Mouse (Mus musculus) liver, embryonic 16.5 days (tissue): ENCODE measurements at regions not wholly inside any gene's neighbourhood (a gene's known extent, or its start where the extent isn't known, plus 50 kb on each side); places are given as distances from the start of the nearest gene placed in this dataset.

Experiments used
- ATAC-seq: fragments of 200-750 bp; cut with Nextera tagmentation; 2 replicates; pipeline ENCODE4 v1.8.0; 2017; ENCODE audit warnings: low read depth, mild to moderate bottlenecking, moderate number of reproducible peaks, moderate library complexity
- H3K27ac ChIP-seq: fragments of 300-500 bp; sonication (generic); 2 replicates; pipeline ENCODE4 v1.5.1; 2014; ENCODE audit warnings: mild to moderate bottlenecking, low read length
- H3K27me3 ChIP-seq: fragments of 300-500 bp; sonication (generic); 2 replicates; pipeline ENCODE4 v1.6.1; 2014; ENCODE audit warnings: low read depth, low read length, mixed read lengths; ENCODE audit not compliant: control insufficient read depth, insufficient read depth
- H3K36me3 ChIP-seq: fragments of 300-500 bp; sonication (generic); 2 replicates; pipeline ENCODE4 v1.6.1; 2014; ENCODE audit warnings: mild to moderate bottlenecking; ENCODE audit not compliant: control insufficient read depth, insufficient read depth
- H3K4me1 ChIP-seq: fragments of 300-500 bp; sonication (generic); 2 replicates; pipeline ENCODE4 v1.6.1; 2014; ENCODE audit warnings: low read depth, low read length, mixed read lengths; ENCODE audit not compliant: control insufficient read depth
- H3K4me2 ChIP-seq: fragments of 300-500 bp; sonication (generic); 2 replicates; pipeline ENCODE4 v1.6.1; 2014; ENCODE audit warnings: low read depth, low read length, mixed read lengths
- H3K4me3 ChIP-seq: fragments of 300-500 bp; sonication (generic); 2 replicates; pipeline ENCODE4 v1.5.1; 2014; ENCODE audit warnings: low read depth, mild to moderate bottlenecking, low read length
- H3K9ac ChIP-seq: fragments of 300-500 bp; sonication (generic); 2 replicates; pipeline ENCODE4 v1.6.1; 2014; ENCODE audit warnings: low read depth, low read length
- H3K9me3 ChIP-seq: fragments of 300-500 bp; sonication (generic); replicated peaks from 2 replicates; pipeline ENCODE4 v1.6.1; 2016; ENCODE audit warnings: low read length; ENCODE audit not compliant: control insufficient read depth
- WGBS: fragments of 180-500 bp; shearing (Covaris S2); extraction: QIAGEN DNeasy Blood & Tissue Kit; methylation state at CpG from one replicate; pipeline ENCODE4 v1.1.7; 2014; ENCODE audit not compliant: insufficient replicate concordance; 5-methylcytosine and 5-hydroxymethylcytosine counted together

DNA sequence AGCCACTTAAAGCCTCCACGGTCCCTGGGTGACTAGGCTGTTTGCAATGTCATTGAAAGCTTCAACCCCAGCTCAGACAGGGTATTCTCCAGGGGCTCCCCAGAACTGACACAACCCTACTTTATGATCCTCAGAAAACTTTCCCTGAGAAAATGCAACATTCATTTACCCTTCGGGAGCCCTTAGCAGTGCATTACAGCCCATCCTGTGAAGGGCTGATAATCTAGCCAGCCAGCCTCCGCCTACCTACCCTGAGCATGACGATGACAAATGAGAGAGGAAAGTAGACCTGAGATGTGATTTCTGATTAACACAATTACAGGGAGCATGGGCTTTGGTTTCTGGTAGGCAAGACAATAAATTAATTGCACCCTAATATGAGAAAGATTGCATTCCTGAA lies 212.6 kb upstream of the Hs6st1 start:
- H3K4me3 ChIP-seq: no peak overlapping the region

DNA sequence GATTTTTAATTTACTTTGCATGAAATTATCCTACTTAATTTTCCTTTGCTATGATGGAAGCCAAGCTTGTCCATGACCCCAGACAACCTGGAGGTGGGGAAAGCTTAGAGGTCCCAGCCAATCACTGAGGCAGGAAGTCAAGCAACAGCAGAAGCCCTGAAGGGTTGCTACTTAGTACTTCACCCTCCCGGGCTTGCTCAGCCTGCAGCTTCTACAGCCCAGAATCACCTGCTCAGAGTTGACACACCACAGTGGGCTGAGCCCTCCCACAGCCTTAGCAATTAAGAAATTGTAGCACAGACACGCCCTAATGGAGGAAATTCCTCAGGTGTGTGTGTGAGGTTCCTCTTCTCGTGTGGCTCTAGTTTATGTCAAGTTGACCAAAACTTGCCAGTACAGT lies 209.9 kb upstream of the Hs6st1 start:
- 34% methylated on average over 3 of the region's 3 CpGs for WGBS
- no peaks in the 10 kb centered on the region for H3K4me1 ChIP-seq
- H3K36me3 ChIP-seq: no peaks in the 10 kb centered on the region
- H3K4me2 ChIP-seq: no peak overlapping the region
- H3K9me3 ChIP-seq: no peaks in the 10 kb centered on the region
- no peak overlapping the region for H3K27ac ChIP-seq
- no peak overlapping the region for H3K4me3 ChIP-seq
- H3K9ac ChIP-seq: no peak overlapping the region
- no peak for ATAC-seq
- no peaks in the 10 kb centered on the region for H3K27me3 ChIP-seq

More for the DNA sequence above, 212.6 kb upstream of the Hs6st1 start:
- no peaks in the 10 kb centered on the region for H3K27me3 ChIP-seq
- H3K9me3 ChIP-seq: no peaks in the 10 kb centered on the region
- no peak overlapping the region for H3K9ac ChIP-seq
- no peak overlapping the region for H3K4me2 ChIP-seq
- H3K27ac ChIP-seq: no peak overlapping the region
- WGBS: 46% methylated on average over 4 of the region's 4 CpGs
- no peaks in the 10 kb centered on the region for H3K4me1 ChIP-seq
- H3K36me3 ChIP-seq: no peaks in the 10 kb centered on the region
- no peak for ATAC-seq

DNA sequence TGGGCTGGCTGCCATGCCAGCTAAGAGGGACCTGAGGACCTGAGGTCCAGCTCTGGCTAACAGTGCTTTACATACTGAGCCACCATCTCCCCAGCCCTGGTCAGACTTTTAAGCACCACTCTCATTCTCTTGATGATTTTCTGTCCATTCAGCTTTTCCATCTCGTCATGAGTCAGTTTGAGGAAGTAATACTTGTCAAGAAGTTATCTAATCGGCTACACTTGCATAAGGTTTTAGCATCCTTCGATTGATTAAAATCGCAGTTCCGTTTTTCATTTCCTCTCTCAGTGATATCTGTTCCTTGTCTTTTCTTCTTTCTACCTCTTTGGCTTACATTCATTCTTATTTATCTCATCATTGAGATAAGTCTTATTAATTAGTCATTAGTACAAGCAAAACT lies 207.4 kb upstream of the Hs6st1 start:
- Histone ChIP-seq H3K36me3 (no peaks in the 10 kb centered on the region), H3K9me3 (no peaks in the 10 kb centered on the region), H3K4me3 (no peak overlapping the region), H3K27ac (no peak overlapping the region), H3K4me2 (no peak overlapping the region), H3K9ac (no peak overlapping the region), H3K4me1 (no peaks in the 10 kb centered on the region), H3K27me3 (no peaks in the 10 kb centered on the region)
- 20% methylated on average over 5 of the region's 5 CpGs for WGBS
- ATAC-seq: no peak

DNA sequence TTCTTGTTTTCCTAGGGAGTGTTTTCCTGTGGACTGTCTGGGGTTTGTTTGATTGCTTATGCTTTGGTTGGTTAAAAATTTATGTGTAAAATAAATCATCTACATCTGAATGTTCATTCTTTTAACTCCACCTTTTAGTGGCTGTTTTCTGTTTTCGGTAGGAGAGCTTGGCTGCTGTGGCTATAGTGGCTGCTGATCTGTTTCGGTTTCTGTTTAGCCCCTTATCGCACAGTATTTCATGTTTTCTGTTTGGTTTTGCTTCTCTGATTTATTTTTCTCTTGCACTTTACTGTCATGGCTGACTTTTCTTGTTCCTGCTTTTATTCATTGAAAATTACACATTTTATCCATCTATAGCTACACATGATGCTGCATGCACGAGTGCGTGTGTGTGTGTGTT lies 206.0 kb upstream of the Hs6st1 start:
- no peak overlapping the region for H3K9ac ChIP-seq
- H3K4me1 ChIP-seq: no peaks in the 10 kb centered on the region
- H3K9me3 ChIP-seq: no peaks in the 10 kb centered on the region
- no peak overlapping the region for H3K27ac ChIP-seq
- no peaks in the 10 kb centered on the region for H3K36me3 ChIP-seq
- H3K4me2 ChIP-seq: no peak overlapping the region
- H3K4me3 ChIP-seq: no peak overlapping the region
- no peak for ATAC-seq
- 70% methylated on average over 5 of the region's 5 CpGs for WGBS
- no peaks in the 10 kb centered on the region for H3K27me3 ChIP-seq

DNA sequence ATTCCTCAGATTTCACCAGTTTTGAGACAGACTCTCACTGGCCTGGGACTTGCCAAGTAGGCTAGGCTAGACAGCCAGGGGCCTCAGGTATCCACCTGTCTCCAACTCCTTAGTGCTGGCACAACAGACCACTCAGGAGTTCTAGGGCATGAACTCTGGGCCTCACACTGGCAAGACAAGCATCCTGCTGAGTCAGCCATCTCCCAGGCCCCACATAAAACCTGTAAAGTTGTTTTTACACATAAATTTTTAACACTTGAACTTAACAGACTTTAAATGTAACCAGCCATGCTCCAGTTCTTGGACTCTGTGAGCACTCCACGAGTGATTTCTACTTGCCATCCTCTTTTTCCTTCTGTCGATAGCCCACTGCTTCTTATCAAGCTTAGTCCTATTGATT lies 205.5 kb upstream of the Hs6st1 start:
- no peak overlapping the region for H3K4me2 ChIP-seq
- H3K27ac ChIP-seq: no peak overlapping the region
- no peak overlapping the region for H3K9ac ChIP-seq
- WGBS: 56% methylated on average over 2 of the region's 2 CpGs
- no peaks in the 10 kb centered on the region for H3K27me3 ChIP-seq
- no peak for ATAC-seq
- no peaks in the 10 kb centered on the region for H3K9me3 ChIP-seq
- H3K4me3 ChIP-seq: no peak overlapping the region
- H3K36me3 ChIP-seq: no peaks in the 10 kb centered on the region
- H3K4me1 ChIP-seq: no peaks in the 10 kb centered on the region

DNA sequence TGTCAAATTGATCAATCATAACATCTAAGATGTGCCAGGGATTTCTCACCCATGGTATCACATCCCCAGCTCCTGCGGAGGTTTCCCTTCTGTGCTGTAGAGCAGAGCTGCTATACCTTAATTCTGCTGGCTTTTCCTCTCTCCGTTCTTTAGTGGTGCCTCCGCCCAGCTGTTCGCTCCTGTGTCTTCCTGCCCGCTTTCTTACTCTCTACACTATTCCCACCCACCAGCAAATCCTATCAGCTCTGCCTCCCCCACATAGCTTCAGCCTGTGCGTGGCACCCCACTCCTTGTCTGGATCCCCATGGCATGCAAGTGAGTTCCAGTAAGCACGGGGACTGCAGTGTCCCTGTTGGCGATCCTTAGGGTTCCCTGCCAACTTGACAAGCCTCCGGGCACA lies 204.0 kb upstream of the Hs6st1 start:
- Histone ChIP-seq H3K27me3 (no peaks in the 10 kb centered on the region), H3K9ac (no peak overlapping the region), H3K4me3 (no peak overlapping the region), H3K4me2 (no peak overlapping the region), H3K27ac (no peak overlapping the region), H3K36me3 (no peaks in the 10 kb centered on the region), H3K4me1 (no peaks in the 10 kb centered on the region), H3K9me3 (no peaks in the 10 kb centered on the region)
- ATAC-seq: no peak
- 66% methylated on average over 9 of the region's 9 CpGs for WGBS

DNA sequence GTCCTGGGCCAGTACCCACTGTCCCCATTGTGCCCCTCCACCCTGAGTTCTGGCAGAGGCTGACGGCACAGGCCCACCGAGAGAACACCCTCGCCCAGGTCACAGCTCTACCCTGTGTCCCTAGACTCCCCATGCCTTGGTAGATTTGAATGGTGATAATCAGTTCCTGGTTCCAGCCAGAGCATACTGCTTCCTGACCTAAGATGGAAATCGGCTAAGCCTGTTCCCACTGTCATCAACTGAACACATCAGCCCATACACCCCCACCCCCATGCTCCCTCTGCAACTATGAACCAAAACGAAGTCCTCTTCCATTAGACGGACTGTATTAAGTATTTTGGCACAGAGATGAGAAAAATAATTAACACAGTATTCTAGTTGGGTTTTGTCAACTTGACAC lies 202.9 kb upstream of the Hs6st1 start:
- Histone ChIP-seq H3K9me3 (no peaks in the 10 kb centered on the region), H3K4me2 (no peak overlapping the region), H3K27ac (no peak overlapping the region), H3K4me3 (no peak overlapping the region), H3K36me3 (no peaks in the 10 kb centered on the region), H3K4me1 (no peaks in the 10 kb centered on the region), H3K27me3 (no peaks in the 10 kb centered on the region), H3K9ac (no peak overlapping the region)
- 54% methylated on average over 6 of the region's 6 CpGs for WGBS
- no peak for ATAC-seq

DNA sequence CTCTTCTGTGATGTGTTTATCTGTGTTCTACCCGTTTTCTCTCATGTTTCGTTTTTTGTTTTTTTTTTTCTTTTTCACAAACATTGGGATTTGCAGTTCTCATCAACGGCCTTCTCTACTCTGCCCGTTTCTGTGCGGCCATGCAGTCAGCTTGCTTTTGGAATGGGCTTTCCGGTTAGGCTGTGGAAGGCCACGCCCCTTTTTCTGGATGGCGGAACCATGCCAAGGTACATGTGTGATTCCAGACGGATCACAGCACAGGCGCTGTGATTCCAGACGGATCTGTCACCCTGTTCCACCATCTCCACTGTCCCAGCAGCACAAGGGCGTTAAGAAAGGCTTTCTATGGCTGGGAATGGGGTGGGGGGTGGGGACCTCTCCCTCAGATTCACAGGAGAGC lies 201.6 kb upstream of the Hs6st1 start:
- 66% methylated on average over 12 of the region's 12 CpGs for WGBS
- no peak overlapping the region for H3K4me3 ChIP-seq
- H3K36me3 ChIP-seq: no peaks in the 10 kb centered on the region
- no peak overlapping the region for H3K9ac ChIP-seq
- no peaks in the 10 kb centered on the region for H3K27me3 ChIP-seq
- H3K4me1 ChIP-seq: no peaks in the 10 kb centered on the region
- no peak overlapping the region for H3K27ac ChIP-seq
- H3K4me2 ChIP-seq: no peak overlapping the region
- H3K9me3 ChIP-seq: no peaks in the 10 kb centered on the region
- no peak for ATAC-seq

DNA sequence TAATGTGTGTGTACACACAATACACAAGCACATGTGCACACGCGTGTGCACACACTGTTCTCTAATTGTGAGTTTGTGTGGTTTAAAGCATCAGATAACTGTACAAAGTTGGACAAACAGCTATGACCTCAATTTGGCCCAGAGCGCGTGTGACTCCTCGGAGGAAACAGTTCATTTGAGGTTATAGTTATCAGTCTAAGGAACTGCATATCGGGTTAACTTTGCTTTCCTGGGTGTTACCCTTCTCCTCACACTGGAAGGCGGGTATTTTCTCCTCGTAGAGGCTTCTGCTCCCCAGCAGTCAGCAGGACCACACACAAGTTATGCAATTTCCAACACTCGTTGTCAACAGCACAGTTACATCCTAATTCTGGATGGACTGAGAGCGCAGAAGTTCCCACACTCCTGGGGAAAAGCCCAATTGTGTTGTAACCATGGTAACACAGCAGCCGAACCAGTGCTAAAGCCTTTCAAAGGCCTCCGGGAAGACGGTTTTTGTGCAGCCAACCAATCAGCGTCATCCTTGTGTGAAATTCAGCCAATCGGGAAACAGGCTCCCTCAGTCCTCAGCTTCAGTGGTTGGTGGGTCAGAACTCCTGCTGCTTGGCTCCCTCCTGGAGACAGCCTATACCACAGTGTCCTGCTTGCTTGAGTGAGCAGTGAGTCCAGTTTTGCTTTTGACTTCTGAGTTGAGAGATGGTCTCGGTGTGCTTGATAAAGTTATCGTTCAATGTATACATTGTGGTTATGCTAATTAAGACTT lies 198.6 kb upstream of the Hs6st1 start:
- Histone ChIP-seq H3K27me3 (no peaks in the 10 kb centered on the region), H3K27ac (no peak overlapping the region), H3K9ac (no peak overlapping the region), H3K4me3 (no peak overlapping the region), H3K4me1 (no peaks in the 10 kb centered on the region), H3K9me3 (no peaks in the 10 kb centered on the region), H3K4me2 (no peak overlapping the region), H3K36me3 (no peaks in the 10 kb centered on the region)
- 24% methylated on average over 17 of the region's 17 CpGs for WGBS
- ATAC-seq: no peak
